In the genomic region with DNA sequence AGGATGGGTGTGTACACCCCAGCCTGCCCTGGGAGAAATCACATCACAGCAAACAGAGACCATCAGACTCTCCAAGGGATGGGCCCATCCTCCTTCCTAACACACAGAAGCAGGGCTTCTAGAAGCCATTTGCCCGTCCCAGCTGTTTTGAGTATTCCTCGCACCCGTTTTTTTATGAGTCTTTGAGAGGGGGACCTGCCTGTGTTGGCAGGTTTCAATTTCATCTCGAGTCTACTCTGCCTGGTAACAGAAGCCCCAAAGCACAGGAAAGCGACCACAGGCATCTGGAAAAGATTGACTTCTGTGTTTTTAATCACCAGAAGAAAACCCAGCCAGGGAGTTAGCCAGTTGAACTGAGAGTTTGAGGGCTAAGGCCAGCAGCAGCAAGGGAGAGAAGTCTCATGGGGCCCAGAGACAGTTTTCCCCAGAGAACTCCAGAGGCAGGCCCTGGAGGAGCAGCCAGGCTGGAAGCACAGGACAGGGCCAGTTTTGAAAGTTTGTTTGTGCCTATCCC, we compare ENCODE assay signal across 8 mouse cellular contexts. TPM values are rescaled to one million over a fixed set of nuclear protein-coding genes. Genes with fewer than 3 reads are reported as not detected.
A peak's percentile ranks its signal among the peaks of the same experiment; 100 is the strongest.
DNase-seq lines count a peak whose midpoint lies in the region; ATAC-seq and TF ChIP-seq lines count a peak whose summit lies in the region.

No protein-coding gene starts in this region.

- H3K4me3 ChIP-seq in kidney, adult 2 months (ENCODE audit: insufficient read depth, low read depth, low read length): no peak overlapping the region
- no peak overlapping the region for H3K4me3 ChIP-seq in heart, postnatal 0 days (ENCODE audit: low read depth, low read length)
- no peak overlapping the region for H3K4me3 ChIP-seq in midbrain, embryonic 15.5 days

- no peaks in the 10 kb centered on the region; the same call in 1 of the 2 replicates for H3K4me1 ChIP-seq in kidney, adult 2 months (ENCODE audit: control insufficient read depth, insufficient read depth, low read length)
- H3K4me1 ChIP-seq in heart, postnatal 0 days (ENCODE audit: control insufficient read depth, insufficient read depth): peaks cover 13% of the 10 kb centered on the region
- H3K4me1 ChIP-seq in midbrain, embryonic 15.5 days: peaks cover 29% of the 10 kb centered on the region

- no peaks in the 10 kb centered on the region for H3K27me3 ChIP-seq in kidney, adult 2 months (replicated peaks; ENCODE audit: control insufficient read depth, insufficient read depth, low read length)
- H3K27me3 ChIP-seq in heart, postnatal 0 days (ENCODE audit: control insufficient read depth, insufficient read depth, low read length): no peaks in the 10 kb centered on the region
- H3K27me3 ChIP-seq in midbrain, embryonic 15.5 days (replicated peaks): no peaks in the 10 kb centered on the region

- ATAC-seq in heart, postnatal 0 days (ENCODE audit: insufficient read depth, low read depth): no peak
- no peak for ATAC-seq in midbrain, embryonic 15.5 days (replicated peaks)

- H3K36me3 ChIP-seq in kidney, adult 2 months (ENCODE audit: control insufficient read depth, insufficient read depth, low read length): no peaks in the 10 kb centered on the region
- no peaks in the 10 kb centered on the region for H3K36me3 ChIP-seq in heart, postnatal 0 days (replicated peaks; ENCODE audit: control insufficient read depth, insufficient read depth, low read length)
- H3K36me3 ChIP-seq in midbrain, embryonic 15.5 days (replicated peaks): no peaks in the 10 kb centered on the region

- TF ChIP-seq POLR2A in kidney, adult 2 months (IDR thresholded peaks at IDR 0.05; ENCODE audit: low read depth, low read length): no peak

- TF ChIP-seq CTCF in kidney, adult 2 months (conservative IDR thresholded peaks at IDR 0.05; ENCODE audit: insufficient read depth, insufficient read length, low read depth, low read length): no peak
- TF ChIP-seq CTCF in heart, postnatal 0 days (IDR thresholded peaks at IDR 0.05; ENCODE audit: low read depth): no peak

- no peak overlapping the region for H3K4me2 ChIP-seq in heart, postnatal 0 days (ENCODE audit: low read depth, low read length)
- H3K4me2 ChIP-seq in midbrain, embryonic 15.5 days: no peak overlapping the region

- no peaks in the 10 kb centered on the region for H3K9me3 ChIP-seq in heart, postnatal 0 days (replicated peaks; ENCODE audit: control insufficient read depth, low read length)
- H3K9me3 ChIP-seq in midbrain, embryonic 15.5 days: no peaks in the 10 kb centered on the region

- H3K9ac ChIP-seq in heart, postnatal 0 days (replicated peaks; ENCODE audit: low read depth, low read length): peak overlapping the region; percentile 30; the same call in 1 of the 2 replicates
- H3K9ac ChIP-seq in midbrain, embryonic 15.5 days: no peak overlapping the region

- 56% methylated on average over 5 of the region's 5 CpGs for WGBS in kidney, adult 2 months
- WGBS in heart, postnatal 0 days: 43% methylated on average over 5 of the region's 5 CpGs
- 31% methylated on average over 5 of the region's 5 CpGs for WGBS in midbrain, embryonic 15.5 days

- TF ChIP-seq EP300 in heart, postnatal 0 days (IDR thresholded peaks at IDR 0.05; ENCODE audit: low read depth): no peak

- no peak for DNase-seq in kidney, adult 2 months
- no peak for DNase-seq in kidney, adult 11 months
- peak; percentile 81 for DNase-seq in embryo, embryonic 11 days
- DNase-seq in heart, postnatal 0 days (ENCODE audit: low spot score): no peak
- DNase-seq in spleen, postnatal 4 days (ENCODE audit: low spot score in 2 of 2): no peak
- no peak for DNase-seq in thymus, postnatal 25 days
- DNase-seq in right cerebral cortex, postnatal 10 days (ENCODE audit: low spot score in 2 of 2): no peak

- H3K27ac ChIP-seq in kidney, adult 2 months (ENCODE audit: insufficient read depth, low read depth, low read length): peak overlapping the region; percentile 35; the same call in 1 of the 2 replicates
- H3K27ac ChIP-seq in heart, postnatal 0 days (ENCODE audit: low read depth): peak overlapping the region; percentile 67
- peak overlapping the region; percentile 31; the same call in 1 of the 2 replicates for H3K27ac ChIP-seq in midbrain, embryonic 15.5 days

RNA-seq across cellular contexts. Expression of gene Sulf2, which starts 24.7 kb away (rescaled TPM):
- 18.6 and 23.8 TPM in 2 replicates for polyA plus RNA-seq in kidney, adult 2 months (2012; rRNA removed)
- total RNA-seq in heart, postnatal 0 days (2014; rRNA removed; ENCODE audit: low replicate concordance): 86.5 and 94.0 TPM in 2 replicates
- polyA plus RNA-seq in heart, postnatal 0 days (2015; fragmentation: Nextera tagmentation; extraction: Ambion mirVana): 51.9 and 54.8 TPM in 2 replicates
- 106 and 108 TPM in 2 replicates for polyA plus RNA-seq in midbrain, embryonic 15.5 days (2015; fragmentation: Nextera tagmentation; extraction: Ambion mirVana)
